Mouse (Mus musculus) kidney, postnatal 10 days (tissue): ENCODE measurements at regions not wholly inside any gene's neighbourhood (a gene's known extent, or its start where the extent isn't known, plus 50 kb on each side); places are given as distances from the start of the nearest gene placed in this dataset.

Experiments used
- DNase-seq: peaks from one replicate; pipeline ENCODE4 v3.0.0; 2021; ENCODE audit warnings: mixed read lengths

DNA sequence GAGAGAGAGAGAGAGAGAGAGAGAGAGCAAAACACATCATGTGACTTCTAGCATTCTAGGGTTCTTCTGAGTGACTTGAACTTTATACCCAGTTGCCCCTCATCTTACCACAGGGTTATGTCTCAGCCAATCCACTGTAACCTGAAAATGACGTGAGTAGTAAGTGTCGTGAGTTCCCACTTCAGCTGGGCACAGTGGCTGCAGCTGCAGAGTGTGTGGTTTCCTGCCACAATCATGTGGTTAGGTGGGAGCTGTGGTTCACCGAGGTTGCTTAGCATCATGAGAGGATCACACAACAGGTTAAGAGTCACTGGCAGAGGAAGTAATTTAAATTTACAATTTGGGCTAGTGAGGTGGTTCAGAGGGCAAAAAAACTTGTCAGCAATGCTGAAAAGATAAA, 253.1 kb upstream of the Xylt1 start:
- DNase-seq: no peak

- DNase-seq: no peak
Measured at GRCm38 (mm10) chr7:117134869-117135268, 245.9 kb upstream of the Xylt1 start.

- DNase-seq: no peak
Measured at GRCm38 (mm10) chr7:117138681-117139080, 242.1 kb upstream of the Xylt1 start.

DNA sequence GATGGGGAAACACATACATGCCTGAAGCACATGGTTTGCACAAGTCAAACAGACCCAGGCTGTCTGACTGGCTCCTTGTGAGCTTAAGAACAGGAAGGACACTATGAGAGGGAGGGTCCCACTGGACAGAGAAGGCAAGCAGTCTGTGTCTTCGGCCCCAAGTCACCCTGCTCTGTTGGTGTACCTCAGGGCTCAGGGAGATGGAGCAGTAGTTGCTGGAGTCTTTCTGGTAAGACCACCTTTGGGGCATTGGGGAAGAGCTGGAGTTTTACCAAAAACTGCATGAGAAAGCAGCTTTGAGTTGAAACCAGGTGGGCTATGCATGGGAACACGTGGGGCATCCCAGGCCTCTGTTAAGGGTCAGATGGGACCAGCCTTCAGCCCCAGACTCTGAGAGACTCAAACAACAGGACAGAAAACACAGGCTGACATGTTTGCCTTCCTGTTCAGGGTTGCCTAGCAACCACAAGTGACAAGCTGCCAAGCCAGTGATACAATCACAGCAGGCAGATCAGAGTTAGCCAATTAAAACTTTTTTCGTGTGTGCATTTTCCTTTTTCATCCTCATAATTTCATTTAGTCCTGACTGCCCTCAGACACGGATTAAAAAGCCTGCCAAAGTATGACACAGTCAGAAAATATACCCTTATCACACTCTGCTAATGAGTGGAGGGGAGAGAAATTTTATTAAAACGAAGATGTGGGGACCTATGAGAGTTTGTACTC, 241.4 kb upstream of the Xylt1 start:
- peak; percentile 69 for DNase-seq

DNA sequence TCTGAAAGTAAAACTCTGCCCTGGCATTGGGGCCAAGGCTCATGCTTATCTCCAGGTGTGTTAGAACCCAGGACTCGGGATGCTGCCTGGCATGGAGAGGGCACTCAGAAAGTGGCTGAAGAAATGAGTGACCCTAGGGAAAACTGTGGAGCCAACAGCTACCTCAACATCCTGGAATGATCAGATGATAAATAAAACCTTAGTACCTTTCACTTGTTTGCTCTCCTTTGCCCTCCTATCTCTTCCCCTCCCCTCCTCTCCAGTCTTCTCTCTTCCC, 240.9 kb upstream of the Xylt1 start:
- DNase-seq: no peak

- DNase-seq: no peak
Measured at GRCm38 (mm10) chr7:117146809-117147208, 234.0 kb upstream of the Xylt1 start.

GRCm38 (mm10) chr7:117150355-117150754, 230.4 kb upstream of the Xylt1 start:
- DNase-seq: no peak

GRCm38 (mm10) chr7:117153826-117154550, 226.8 kb upstream of the Xylt1 start:
- DNase-seq: no peak

DNA sequence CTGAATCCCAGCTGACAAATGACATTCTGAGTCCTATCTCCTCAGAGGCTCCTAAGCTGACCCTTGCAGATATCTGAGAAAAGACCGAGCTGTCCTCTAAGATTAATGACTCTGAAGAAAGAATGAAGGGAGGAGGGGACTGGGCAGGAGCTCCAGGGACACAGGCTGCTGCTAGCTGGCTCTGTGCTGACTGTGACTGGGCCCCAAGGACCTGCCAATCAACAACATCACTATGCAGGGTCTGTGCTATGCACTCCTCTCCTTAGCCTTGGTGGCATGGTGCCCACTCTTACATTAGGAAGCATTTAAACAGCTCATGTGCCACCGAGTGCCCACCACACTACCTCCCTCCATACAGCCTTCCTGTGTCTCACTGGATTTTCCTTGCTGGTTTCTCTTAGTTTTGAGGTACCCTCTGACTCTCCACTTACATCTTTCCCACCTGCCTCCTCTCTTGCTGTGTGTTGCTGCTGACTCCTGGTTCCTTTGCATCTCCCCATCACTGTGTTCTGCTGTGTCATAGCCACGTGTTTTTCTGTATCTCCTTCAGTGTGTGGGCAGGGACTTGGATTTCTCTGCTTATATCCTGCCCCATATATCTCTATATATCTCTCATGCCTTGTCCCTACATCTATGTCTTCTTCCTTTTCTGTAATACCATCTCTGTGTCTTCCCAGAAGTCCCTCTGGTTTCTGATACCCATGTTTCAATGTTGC, 219.4 kb upstream of the Xylt1 start:
- DNase-seq: no peak

- no peak for DNase-seq
Measured at GRCm38 (mm10) chr7:117174811-117175422, 205.9 kb upstream of the Xylt1 start.

DNA sequence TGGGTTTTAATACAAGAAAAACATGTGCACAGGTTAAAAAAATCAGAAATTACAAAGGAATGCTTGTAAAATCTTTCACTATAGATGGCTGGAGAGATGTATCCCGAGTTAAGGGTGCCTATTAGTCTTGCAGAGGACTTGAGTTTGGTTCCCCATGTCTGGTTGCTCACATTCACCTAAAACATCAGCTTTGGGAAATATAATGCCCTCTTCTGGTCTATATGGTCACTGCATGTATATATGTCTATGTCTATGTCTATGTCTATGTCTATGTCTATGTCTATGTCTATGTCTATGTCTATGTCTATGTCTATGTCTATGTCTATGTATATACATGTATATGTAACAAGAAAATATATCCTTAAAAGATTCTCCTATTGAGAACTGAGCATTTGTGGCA, 196.8 kb upstream of the Xylt1 start:
- DNase-seq: no peak

DNA sequence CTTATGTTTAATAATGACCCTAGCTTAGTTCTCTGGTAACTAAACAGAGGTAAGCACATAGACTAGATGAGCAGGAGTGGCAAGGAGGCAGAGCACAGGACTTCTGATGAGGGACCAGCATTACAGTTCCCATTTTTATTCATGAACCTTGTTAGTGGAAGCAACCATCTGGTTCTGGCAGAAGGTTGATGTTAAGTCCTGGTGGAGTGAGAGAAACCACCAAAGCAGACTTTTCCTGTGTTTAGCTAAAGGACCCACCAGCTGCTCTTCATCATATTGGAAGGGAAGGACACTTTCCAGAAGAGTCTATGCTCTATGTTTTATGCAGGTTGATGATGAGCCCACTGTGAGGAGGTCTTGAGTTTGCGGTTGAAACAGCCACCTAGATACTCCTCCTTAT, 194.9 kb upstream of the Xylt1 start:
- DNase-seq: no peak

DNA sequence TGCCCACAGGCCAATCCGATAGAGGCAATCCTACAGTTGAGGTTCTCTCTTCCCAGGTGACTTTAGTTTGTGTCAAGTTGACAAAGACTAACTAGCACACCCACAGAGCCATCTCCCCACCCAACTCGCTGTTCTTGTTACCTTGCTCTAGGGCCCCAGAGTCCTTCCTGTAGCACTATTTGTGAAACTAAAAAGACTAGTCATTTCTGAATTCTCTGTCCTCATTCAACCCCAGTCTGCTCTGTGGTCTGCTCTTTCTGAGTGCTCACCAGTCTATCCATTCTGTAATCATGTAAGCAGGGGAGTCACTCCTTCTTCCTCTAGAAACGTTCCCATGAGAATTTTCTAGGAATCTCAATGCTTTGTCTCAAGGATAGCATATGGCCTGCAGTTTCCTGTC, 184.2 kb upstream of the Xylt1 start:
- no peak for DNase-seq

GRCm38 (mm10) chr7:117226294-117226693, 154.5 kb upstream of the Xylt1 start:
- DNase-seq: peak; percentile 5

GRCm38 (mm10) chr7:117229619-117230018, 151.2 kb upstream of the Xylt1 start:
- DNase-seq: no peak

DNA sequence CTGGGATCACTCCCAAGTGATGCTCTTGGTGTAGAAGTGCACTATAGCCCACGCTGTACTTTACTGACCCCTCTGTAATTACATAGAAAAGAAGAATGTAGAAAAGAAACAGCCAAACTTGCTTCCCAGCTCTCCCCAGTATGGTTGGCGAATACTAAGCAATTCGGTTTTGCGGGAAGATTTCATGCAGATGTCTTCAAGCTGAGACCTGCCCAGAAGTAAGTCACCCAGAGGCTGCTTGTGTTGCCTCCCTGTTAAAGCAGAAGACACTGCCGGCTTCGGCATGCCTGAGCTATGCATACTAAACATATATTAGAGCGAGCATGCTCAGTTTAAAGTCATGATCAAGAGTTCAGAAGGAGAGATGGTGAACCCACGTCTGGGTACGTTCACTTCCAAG, 124.0 kb upstream of the Xylt1 start:
- no peak for DNase-seq

- DNase-seq: no peak
Measured at GRCm38 (mm10) chr7:117258557-117258956, 122.2 kb upstream of the Xylt1 start.

- no peak for DNase-seq
Measured at GRCm38 (mm10) chr7:117259151-117259550, 121.6 kb upstream of the Xylt1 start.

DNA sequence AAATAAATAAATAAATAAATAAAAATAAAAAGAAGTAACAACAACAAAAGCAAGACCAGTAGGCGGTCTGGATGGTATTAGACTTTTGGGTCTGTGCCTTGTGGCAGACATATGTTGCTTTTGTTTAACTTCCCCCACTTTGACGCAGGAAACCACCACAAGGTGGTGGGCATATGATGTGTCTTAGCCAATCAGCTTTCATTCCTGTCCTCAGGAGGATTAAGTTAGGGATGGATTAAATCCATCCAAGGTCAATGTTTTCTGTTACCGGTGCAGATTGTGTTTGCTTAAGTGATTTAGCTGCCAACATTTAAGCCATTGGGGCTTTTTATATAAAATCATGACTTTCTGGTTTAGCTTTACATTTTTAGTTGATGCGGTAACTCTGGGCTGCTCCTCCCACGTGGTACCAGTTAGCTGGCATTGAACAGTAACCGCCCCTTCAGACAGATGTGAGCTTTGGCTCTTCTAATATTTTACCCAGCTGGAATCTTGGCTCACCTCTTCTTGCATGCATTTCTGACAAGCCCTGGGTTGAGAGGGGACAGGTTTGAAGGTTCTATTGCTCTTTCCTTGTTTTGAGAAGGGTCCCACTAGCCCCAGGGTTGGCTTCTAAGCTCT, 121.0 kb upstream of the Xylt1 start:
- DNase-seq: no peak

GRCm38 (mm10) chr7:117260596-117260995, 120.2 kb upstream of the Xylt1 start:
- no peak for DNase-seq

DNA sequence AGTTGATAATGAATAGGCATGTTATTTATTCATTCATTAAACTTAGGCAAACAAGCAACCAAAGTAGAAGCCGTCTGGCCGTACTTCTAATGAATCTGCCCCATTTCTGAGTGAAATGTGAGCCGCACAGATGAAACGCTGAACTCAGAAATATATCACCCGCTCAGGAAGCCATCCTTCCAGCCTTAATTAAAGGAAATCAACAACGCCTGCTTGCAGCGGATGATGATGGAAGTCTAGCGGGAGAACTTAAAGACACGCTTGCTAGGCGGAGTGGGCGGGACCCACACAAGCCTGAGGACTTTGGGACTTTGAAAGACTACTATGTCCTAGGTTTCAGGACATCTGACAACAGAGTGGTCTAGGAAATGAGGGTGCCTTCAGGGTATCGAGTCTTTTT, 117.7 kb upstream of the Xylt1 start:
- peak; percentile 13 for DNase-seq

DNA sequence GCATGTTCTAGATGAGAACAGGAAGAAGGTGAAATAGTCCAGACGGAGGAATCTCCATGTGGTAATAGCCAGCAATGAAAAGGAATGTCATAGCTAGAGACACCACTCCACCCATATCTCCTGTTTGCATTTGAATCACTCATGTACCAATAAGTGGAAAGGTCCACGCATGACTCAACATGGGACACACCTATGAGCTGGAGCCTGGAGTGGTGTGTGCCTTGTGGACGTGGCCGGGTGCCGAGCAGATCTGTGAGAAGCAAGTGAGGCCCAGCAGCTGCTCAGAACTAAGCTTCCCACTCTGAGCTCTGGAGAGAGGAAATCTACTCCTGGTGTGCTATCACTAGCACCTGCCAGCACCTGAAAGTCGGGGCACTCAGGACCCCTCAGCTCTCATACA, 116.4 kb upstream of the Xylt1 start:
- no peak for DNase-seq

DNA sequence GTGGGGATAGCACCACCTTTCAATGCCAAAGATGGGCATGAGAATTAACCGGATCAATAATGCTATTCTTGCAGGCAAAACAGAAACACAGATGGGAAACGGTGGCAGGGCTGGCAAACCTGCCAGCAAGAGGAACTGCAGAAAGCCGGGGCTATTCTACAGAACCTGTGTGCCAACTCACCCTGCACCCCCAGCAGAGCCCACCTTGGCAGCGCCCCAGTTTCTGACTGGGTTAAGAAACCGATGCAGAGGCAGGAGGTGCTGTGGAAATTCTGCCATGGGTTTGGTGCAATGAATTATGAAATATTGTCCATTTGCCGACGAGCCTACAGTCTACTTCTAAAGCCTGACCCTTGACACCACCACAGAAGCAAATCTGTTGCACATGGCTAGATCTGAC, 112.7 kb upstream of the Xylt1 start:
- DNase-seq: no peak
